Mouse (Mus musculus) cortical plate, adult 2 months (tissue): ENCODE measurements around the gene Grid2. TPM values are rescaled to one million over a fixed set of nuclear protein-coding genes. Genes with fewer than 3 reads are reported as not detected.
A peak's percentile ranks its signal among the peaks of the same experiment; 100 is the strongest.

Source experiments
- H3K27ac ChIP-seq: fragments of 200-500 bp; 2 replicates; pipeline ENCODE4 v1.5.1; 2012; ENCODE audit warnings: low read length, control low read depth, inconsistent platforms; ENCODE audit not compliant: insufficient read depth
- H3K4me1 ChIP-seq: fragments of 200-500 bp; 2 replicates; pipeline ENCODE4 v1.6.1; 2011; ENCODE audit warnings: low read length; ENCODE audit not compliant: control insufficient read depth, insufficient read depth
- H3K4me3 ChIP-seq: fragments of 200-500 bp; 2 replicates; pipeline ENCODE4 v1.5.1; 2011; ENCODE audit warnings: mild to moderate bottlenecking, low read length, control low read depth; ENCODE audit not compliant: insufficient read depth
- CTCF ChIP-seq: fragments of 200-500 bp; IDR thresholded peaks from 2 replicates; pipeline ENCODE4 v1.5.1; 2011; ENCODE audit warnings: mild to moderate bottlenecking, control low read depth, low read length; ENCODE audit not compliant: insufficient read depth; ENCODE audit errors: extremely low read depth
- POLR2A ChIP-seq: fragments of 200-500 bp; IDR thresholded peaks from 2 replicates; pipeline ENCODE4 v1.6.1; 2011; ENCODE audit warnings: mild to moderate bottlenecking, low read length, control low read depth; ENCODE audit not compliant: insufficient read depth; ENCODE audit errors: extremely low read depth
- polyA plus RNA-seq: library from polyadenylated mRNA; depleted of rRNA; stranded (reverse); fragments of >200 nt; gene quantifications from 2 replicates; pipeline ENCODE4 v1.2.3, GENCODE M21; 2012

The Grid2 gene
- polyA plus RNA-seq, 1 experiment = 9.0 TPM

GRCm38 (mm10) chr6:64490313-64491067 lies 1234.8 kb downstream of the Grid2 start:
- no peaks in the 10 kb centered on the region for H3K4me1 ChIP-seq
- H3K4me3 ChIP-seq = no peak overlapping the region
- TF ChIP-seq CTCF (no peak), POLR2A (no peak)
- H3K27ac ChIP-seq = no peak overlapping the region

DNA sequence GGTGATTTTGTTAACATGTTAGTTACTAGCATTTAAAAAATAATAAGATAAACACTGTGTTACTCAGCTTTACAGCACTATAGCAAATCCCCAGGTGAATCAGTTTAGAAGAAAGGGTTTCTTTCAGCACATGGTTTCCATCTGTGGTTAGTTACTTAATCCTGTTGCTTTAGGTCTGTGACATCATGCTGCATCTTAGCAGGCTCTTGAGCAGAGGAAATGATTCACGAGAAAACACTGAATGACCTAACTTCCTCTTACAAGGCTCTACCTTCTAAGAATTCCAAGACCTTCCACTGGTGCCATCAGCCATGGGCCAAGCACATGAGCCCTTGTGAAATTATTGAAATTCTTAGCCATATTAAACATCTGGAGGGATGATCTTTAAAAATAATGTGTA lies 1248.7 kb downstream of the Grid2 start:
- TF ChIP-seq POLR2A (no peak), CTCF (no peak)
- Histone ChIP-seq H3K4me1 (no peaks in the 10 kb centered on the region), H3K27ac (no peak overlapping the region), H3K4me3 (no peak overlapping the region)

- Histone ChIP-seq H3K27ac (no peak overlapping the region), H3K4me3 (no peak overlapping the region), H3K4me1 (no peaks in the 10 kb centered on the region)
- no peak for TF ChIP-seq CTCF
- TF ChIP-seq POLR2A = no peak
Measured at GRCm38 (mm10) chr6:64542168-64542567, 1286.5 kb downstream of the Grid2 start.

DNA sequence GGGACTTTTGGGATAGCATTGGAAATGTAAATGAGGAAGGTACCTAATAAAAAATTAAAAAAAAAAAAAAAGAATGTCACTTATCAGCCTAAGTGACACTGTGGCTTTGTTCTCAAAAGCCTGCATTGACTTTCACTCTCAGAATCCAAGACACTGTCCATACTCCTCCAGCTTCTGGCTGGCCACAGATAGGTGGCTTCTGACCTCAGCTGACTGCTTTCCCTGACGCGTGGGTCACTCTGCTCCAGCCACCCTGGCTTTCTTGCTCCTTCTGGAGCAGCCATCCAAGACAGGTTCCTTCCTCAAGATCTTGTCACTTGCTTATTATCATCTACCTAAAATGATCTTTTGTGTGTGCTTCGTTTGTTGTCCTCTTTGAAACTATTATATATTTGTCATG lies 1298.0 kb downstream of the Grid2 start:
- H3K4me3 ChIP-seq = no peak overlapping the region
- H3K4me1 ChIP-seq = no peaks in the 10 kb centered on the region; the same call in 1 of the 2 replicates
- no peak overlapping the region for H3K27ac ChIP-seq
- no peak for TF ChIP-seq CTCF
- no peak for TF ChIP-seq POLR2A

GRCm38 (mm10) chr6:64555220-64555619 lies 1299.5 kb downstream of the Grid2 start:
- Histone ChIP-seq H3K4me1 (no peaks in the 10 kb centered on the region; the same call in 1 of the 2 replicates), H3K27ac (no peak overlapping the region), H3K4me3 (no peak overlapping the region)
- TF ChIP-seq CTCF (no peak), POLR2A (no peak)

GRCm38 (mm10) chr6:64568599-64568998 lies 1312.9 kb downstream of the Grid2 start:
- Histone ChIP-seq H3K27ac (no peak overlapping the region), H3K4me1 (no peaks in the 10 kb centered on the region), H3K4me3 (no peak overlapping the region)
- TF ChIP-seq CTCF = peak; percentile 79
- TF ChIP-seq POLR2A = no peak

DNA sequence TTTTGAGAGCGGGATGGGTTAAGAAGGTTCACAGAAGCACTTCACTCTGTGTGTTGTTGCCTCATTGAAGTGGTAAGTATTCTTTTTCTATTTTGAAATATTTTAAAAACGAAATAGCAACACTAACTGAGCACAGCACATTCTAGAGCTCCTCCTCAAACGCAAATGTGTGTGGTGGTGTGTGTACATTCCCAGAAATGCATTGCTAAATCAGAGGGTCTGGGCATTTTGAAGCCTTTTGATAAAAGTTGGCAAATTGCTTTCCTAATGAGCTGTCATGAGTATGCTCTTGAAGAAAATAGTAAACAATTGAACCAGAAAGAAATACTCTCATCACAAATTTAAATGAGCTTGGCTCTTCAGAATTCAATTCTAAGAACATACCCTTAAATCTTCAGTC lies 1325.7 kb downstream of the Grid2 start:
- Histone ChIP-seq H3K27ac (no peak overlapping the region), H3K4me1 (no peaks in the 10 kb centered on the region), H3K4me3 (no peak overlapping the region)
- TF ChIP-seq CTCF = no peak
- no peak for TF ChIP-seq POLR2A

GRCm38 (mm10) chr6:64588487-64589205 lies 1333.0 kb downstream of the Grid2 start:
- no peak overlapping the region for H3K27ac ChIP-seq
- no peak for TF ChIP-seq POLR2A
- TF ChIP-seq CTCF = no peak
- H3K4me3 ChIP-seq = no peak overlapping the region
- H3K4me1 ChIP-seq = no peaks in the 10 kb centered on the region

DNA sequence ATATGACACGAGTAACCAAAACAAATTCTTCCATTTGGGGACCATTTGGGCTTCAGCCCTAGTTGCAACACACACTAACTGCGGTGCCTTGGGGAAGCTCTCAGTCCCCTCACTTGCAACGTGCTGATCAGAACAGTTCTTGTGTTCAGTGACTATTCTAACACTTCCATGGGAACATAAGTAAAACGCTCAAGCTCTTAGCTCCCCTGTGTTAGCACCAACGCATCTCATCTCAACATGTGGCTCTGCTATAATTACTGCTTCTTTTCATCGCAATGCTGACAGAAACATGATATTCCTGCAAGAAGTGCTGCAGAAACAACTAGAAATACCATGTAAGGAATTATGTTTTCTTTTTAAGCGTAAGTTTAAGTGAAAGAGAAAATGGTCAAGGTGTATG lies 1340.6 kb downstream of the Grid2 start:
- H3K4me1 ChIP-seq = peaks cover 2% of the 10 kb centered on the region
- H3K4me3 ChIP-seq = no peak overlapping the region
- no peak overlapping the region for H3K27ac ChIP-seq
- TF ChIP-seq CTCF (no peak), POLR2A (no peak)

DNA sequence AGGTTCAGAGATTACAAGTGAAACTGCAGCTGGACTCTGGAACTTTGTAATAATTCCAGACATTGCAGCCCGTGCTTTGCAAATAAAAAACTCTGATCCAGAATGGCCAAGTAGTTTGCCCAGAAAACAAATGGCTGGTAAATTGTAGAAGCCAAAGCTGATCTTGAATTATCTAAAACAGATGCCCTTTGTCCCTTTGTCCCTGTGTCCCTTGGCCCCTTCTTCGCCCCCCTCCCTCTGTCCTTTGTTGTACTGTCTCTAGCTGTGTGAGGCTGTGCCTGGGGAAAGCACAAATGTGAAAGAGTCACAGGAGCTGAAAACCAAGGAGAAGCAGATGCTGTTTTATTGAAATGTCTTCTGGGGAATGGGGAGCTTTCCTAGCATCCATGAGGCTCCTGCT lies 1341.2 kb downstream of the Grid2 start:
- H3K4me1 ChIP-seq = peaks cover 2% of the 10 kb centered on the region
- H3K4me3 ChIP-seq = no peak overlapping the region
- H3K27ac ChIP-seq = no peak overlapping the region
- no peak for TF ChIP-seq CTCF
- TF ChIP-seq POLR2A = no peak
